Mouse (Mus musculus): ENCODE data around the gene Bcl11b.
A peak's percentile ranks its signal among the peaks of the same experiment; 100 is the strongest.

Gene Bcl11b

GRCm38 (mm10) chr12:108003483-108003882 lies at the start of gene Bcl11b:
Gene Bcl11b (minus strand): TSS chr12:108003602.
- no peak for DNase-seq (ENCODE audit: low spot score)

- no peak for DNase-seq (ENCODE audit: low spot score)
Observed at GRCm38 (mm10) chr12:108050996-108051395, 47.6 kb upstream of the Bcl11b start.

- DNase-seq (ENCODE audit: low spot score), result no peak
Observed at GRCm38 (mm10) chr12:108049625-108050024, 46.2 kb upstream of the Bcl11b start.

- DNase-seq (ENCODE audit: low spot score), result no peak
Observed at GRCm38 (mm10) chr12:108042239-108042571, 38.8 kb upstream of the Bcl11b start.

GRCm38 (mm10) chr12:108041571-108042238 lies 38.3 kb upstream of the Bcl11b start:
- DNase-seq (ENCODE audit: low spot score), result peak; percentile 52

GRCm38 (mm10) chr12:108037446-108037845 lies 34.0 kb upstream of the Bcl11b start:
- no peak for DNase-seq (ENCODE audit: low spot score)

- peak; percentile 41 for DNase-seq (ENCODE audit: low spot score)
Observed at GRCm38 (mm10) chr12:108035412-108036078, 32.1 kb upstream of the Bcl11b start.

- DNase-seq (ENCODE audit: low spot score), result no peak
Observed at GRCm38 (mm10) chr12:108022835-108023615, 19.6 kb upstream of the Bcl11b start.

- DNase-seq (ENCODE audit: low spot score), result no peak
Observed at GRCm38 (mm10) chr12:108012003-108012402, 8.6 kb upstream of the Bcl11b start.

- DNase-seq (ENCODE audit: low spot score), result no peak
Observed at GRCm38 (mm10) chr12:108010346-108010745, 6.9 kb upstream of the Bcl11b start.

- DNase-seq (ENCODE audit: low spot score), result no peak
Observed at GRCm38 (mm10) chr12:108009156-108009555, 5.8 kb upstream of the Bcl11b start.

- peak; percentile 64 for DNase-seq (ENCODE audit: low spot score)
Observed at GRCm38 (mm10) chr12:108005816-108006626, 2.6 kb upstream of the Bcl11b start.

- DNase-seq (ENCODE audit: low spot score), result no peak
Observed at GRCm38 (mm10) chr12:108005488-108005800, 2.0 kb upstream of the Bcl11b start.

- peak; percentile 55 for DNase-seq (ENCODE audit: low spot score)
Observed at GRCm38 (mm10) chr12:108004701-108005487, 1.5 kb upstream of the Bcl11b start.

- DNase-seq (ENCODE audit: low spot score), result peak; percentile 64
Observed at GRCm38 (mm10) chr12:108003928-108004327, 526 bp upstream of the Bcl11b start.

GRCm38 (mm10) chr12:108002436-108003189 lies 789 bp downstream of the Bcl11b start:
- peak; percentile 40 for DNase-seq (ENCODE audit: low spot score)

- peak; percentile 50 for DNase-seq (ENCODE audit: low spot score)
Observed at GRCm38 (mm10) chr12:108001652-108002340, 1.6 kb downstream of the Bcl11b start.

- DNase-seq (ENCODE audit: low spot score), result no peak
Observed at GRCm38 (mm10) chr12:108000715-108001080, 2.7 kb downstream of the Bcl11b start.

GRCm38 (mm10) chr12:107999751-108000714 lies 3.4 kb downstream of the Bcl11b start:
- no peak for DNase-seq (ENCODE audit: low spot score)

All from testis, postnatal 14 days (tissue).